Mouse (Mus musculus): ENCODE results near the gene Npas3. TPM values are rescaled to one million over a fixed set of nuclear protein-coding genes. Genes with fewer than 3 reads are reported as not detected.

Gene Npas3
- polyA plus RNA-seq, 1 experiment from 2014 or later: 0.61 TPM

DNA sequence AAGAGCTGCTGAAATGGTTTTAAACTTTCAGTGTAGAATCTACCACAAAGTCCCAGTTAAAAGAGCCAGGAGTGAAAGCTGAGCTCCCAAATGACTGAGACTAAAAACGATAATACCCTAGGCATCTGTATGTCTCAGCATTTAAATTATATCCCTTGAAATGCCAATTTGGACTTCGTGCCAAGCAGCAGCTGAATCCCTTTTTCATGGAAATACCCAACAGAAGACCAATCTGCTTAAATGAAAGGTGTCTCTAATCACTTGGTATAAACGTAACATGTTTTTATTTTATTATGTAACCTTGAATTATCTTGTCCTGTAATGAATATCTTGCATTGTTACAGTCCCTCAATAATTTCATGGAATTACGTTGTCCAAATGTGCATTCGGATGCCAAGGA is 799.6 kb downstream of the Npas3 start:
- no peaks in the 10 kb centered on the region for H3K4me1 ChIP-seq (replicated peaks; ENCODE audit: control insufficient read depth, insufficient read depth)
- H3K27ac ChIP-seq (replicated peaks): no peak overlapping the region
- DNase-seq (ENCODE audit: low spot score): no peak
- TF ChIP-seq CTCF (IDR thresholded peaks at IDR 0.05; ENCODE audit: low read depth): no peak
- TF ChIP-seq EP300 (optimal IDR thresholded peaks at IDR 0.05): no peak
- no peaks in the 10 kb centered on the region for H3K27me3 ChIP-seq (ENCODE audit: control insufficient read depth, insufficient read depth, low read length)
- H3K9ac ChIP-seq (ENCODE audit: low read length): no peak overlapping the region
- 80% methylated on average over 5 of the region's 5 CpGs for WGBS
- ATAC-seq (ENCODE audit: low FRiP score, low TSS enrichment): no peak
- H3K4me3 ChIP-seq (ENCODE audit: low read depth, low read length): no peak overlapping the region
- H3K4me2 ChIP-seq (replicated peaks; ENCODE audit: low read depth): no peak overlapping the region
- no peaks in the 10 kb centered on the region for H3K9me3 ChIP-seq (ENCODE audit: control insufficient read depth, low read length)
- H3K36me3 ChIP-seq (ENCODE audit: control insufficient read depth, insufficient read depth, low read length): no peaks in the 10 kb centered on the region

DNA sequence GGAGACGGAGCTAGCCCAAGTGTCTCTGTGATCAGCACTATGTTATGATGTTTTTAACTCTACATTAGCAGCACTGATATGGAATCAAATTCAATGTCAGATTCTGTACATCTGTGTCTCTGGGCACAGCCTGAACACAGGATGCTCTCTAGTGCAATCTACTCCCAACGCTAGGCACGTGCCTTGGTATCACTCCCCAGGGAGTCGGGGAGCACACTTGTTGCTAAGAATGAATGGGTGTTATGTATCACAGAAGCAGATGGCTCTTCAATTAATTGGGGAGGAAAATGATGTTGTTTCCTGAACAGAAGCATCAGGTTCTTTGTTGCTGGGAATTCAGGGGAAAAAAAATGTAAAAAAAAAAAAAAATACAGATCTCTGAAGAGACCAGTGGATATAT is 801.4 kb downstream of the Npas3 start:
- Histone ChIP-seq H3K9ac (ENCODE audit: low read length) (no peak overlapping the region), H3K27ac (replicated peaks) (no peak overlapping the region), H3K4me2 (replicated peaks; ENCODE audit: low read depth) (no peak overlapping the region), H3K36me3 (ENCODE audit: control insufficient read depth, insufficient read depth, low read length) (no peaks in the 10 kb centered on the region), H3K4me1 (replicated peaks; ENCODE audit: control insufficient read depth, insufficient read depth) (no peaks in the 10 kb centered on the region), H3K27me3 (ENCODE audit: control insufficient read depth, insufficient read depth, low read length) (no peaks in the 10 kb centered on the region), H3K4me3 (ENCODE audit: low read depth, low read length) (no peak overlapping the region), H3K9me3 (ENCODE audit: control insufficient read depth, low read length) (no peaks in the 10 kb centered on the region)
- WGBS: 89% methylated on average over 4 of the region's 4 CpGs
- TF ChIP-seq CTCF (IDR thresholded peaks at IDR 0.05; ENCODE audit: low read depth): no peak
- TF ChIP-seq EP300 (optimal IDR thresholded peaks at IDR 0.05): no peak
- ATAC-seq (ENCODE audit: low FRiP score, low TSS enrichment): no peak
- no peak for DNase-seq (ENCODE audit: low spot score)

DNA sequence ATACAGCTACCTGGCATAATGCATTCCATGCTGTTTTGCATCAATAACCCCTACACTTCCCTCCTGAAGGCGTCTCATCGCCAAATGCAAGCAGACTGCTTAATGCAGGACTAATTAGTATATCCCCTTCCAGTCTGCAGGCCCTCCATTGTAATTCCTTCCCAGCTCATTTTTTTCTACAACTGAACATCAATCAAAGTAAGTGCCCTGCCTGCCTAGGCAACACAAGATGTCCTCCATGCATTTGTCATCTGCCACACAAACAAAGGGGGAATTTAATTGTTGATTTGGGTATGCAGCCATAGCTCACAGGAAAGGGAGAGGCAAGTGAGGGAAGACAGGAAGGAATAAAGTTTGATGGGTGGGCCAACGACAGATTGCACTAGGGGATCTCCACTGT is 804.5 kb downstream of the Npas3 start:
- no peak for DNase-seq (ENCODE audit: low spot score)
- H3K36me3 ChIP-seq (ENCODE audit: control insufficient read depth, insufficient read depth, low read length): no peaks in the 10 kb centered on the region
- 63% methylated on average over 3 of the region's 3 CpGs for WGBS
- ATAC-seq (ENCODE audit: low FRiP score, low TSS enrichment): no peak
- no peaks in the 10 kb centered on the region for H3K4me1 ChIP-seq (replicated peaks; ENCODE audit: control insufficient read depth, insufficient read depth)
- H3K4me2 ChIP-seq (replicated peaks; ENCODE audit: low read depth): no peak overlapping the region
- H3K9ac ChIP-seq (ENCODE audit: low read length): no peak overlapping the region
- H3K27ac ChIP-seq (replicated peaks): no peak overlapping the region
- no peaks in the 10 kb centered on the region for H3K27me3 ChIP-seq (ENCODE audit: control insufficient read depth, insufficient read depth, low read length)
- no peak overlapping the region for H3K4me3 ChIP-seq (ENCODE audit: low read depth, low read length)
- H3K9me3 ChIP-seq (ENCODE audit: control insufficient read depth, low read length): no peaks in the 10 kb centered on the region
- no peak for TF ChIP-seq CTCF (IDR thresholded peaks at IDR 0.05; ENCODE audit: low read depth)
- TF ChIP-seq EP300 (optimal IDR thresholded peaks at IDR 0.05): no peak

DNA sequence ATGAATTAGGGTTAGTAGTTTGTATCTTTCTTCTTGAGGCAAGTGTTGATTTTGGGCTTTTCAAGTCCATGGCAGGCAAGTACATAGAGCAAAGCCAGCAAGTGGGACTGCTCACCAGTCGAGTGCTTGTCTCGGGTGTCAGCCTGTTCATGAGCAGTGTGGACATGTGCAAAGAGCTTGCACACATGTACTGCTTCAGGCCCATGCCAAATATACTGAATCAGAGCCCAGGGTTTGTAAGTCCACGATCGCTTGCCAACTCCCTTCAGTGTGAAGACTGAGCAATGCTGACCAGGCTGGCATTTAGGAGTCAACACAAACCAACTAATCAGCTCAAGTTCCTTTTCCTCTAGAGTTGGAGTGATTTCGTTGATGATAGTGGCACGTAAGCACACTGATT is 805.1 kb downstream of the Npas3 start:
- ATAC-seq (ENCODE audit: low FRiP score, low TSS enrichment) (no peak), DNase-seq (ENCODE audit: low spot score) (no peak)
- Histone ChIP-seq H3K36me3 (ENCODE audit: control insufficient read depth, insufficient read depth, low read length) (no peaks in the 10 kb centered on the region), H3K4me2 (replicated peaks; ENCODE audit: low read depth) (no peak overlapping the region), H3K27ac (replicated peaks) (no peak overlapping the region), H3K9me3 (ENCODE audit: control insufficient read depth, low read length) (no peaks in the 10 kb centered on the region), H3K9ac (ENCODE audit: low read length) (no peak overlapping the region), H3K4me3 (ENCODE audit: low read depth, low read length) (no peak overlapping the region), H3K4me1 (replicated peaks; ENCODE audit: control insufficient read depth, insufficient read depth) (no peaks in the 10 kb centered on the region), H3K27me3 (ENCODE audit: control insufficient read depth, insufficient read depth, low read length) (no peaks in the 10 kb centered on the region)
- WGBS: 90% methylated on average over 6 of the region's 6 CpGs
- TF ChIP-seq EP300 (optimal IDR thresholded peaks at IDR 0.05) (no peak), CTCF (IDR thresholded peaks at IDR 0.05; ENCODE audit: low read depth) (no peak)

DNA sequence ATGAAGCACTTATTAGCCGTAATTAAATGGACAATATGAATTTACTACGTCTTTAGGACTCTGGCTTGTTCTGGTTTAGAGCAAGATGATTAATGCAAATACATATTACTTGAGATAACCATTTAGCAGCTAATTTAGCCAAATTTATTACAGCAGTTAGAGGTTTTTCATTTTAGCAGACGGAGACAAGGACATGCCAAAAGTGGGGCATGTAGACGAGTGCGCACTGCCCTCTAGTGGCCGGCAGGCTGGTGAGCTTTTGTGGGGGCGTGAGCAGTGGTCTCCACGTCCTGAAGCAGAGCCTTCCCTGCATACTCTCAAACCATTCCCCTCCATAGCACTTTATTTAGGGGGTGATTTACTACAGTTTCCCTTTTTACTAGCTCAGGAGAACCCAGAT is 812.3 kb downstream of the Npas3 start:
- Histone ChIP-seq H3K36me3 (ENCODE audit: control insufficient read depth, insufficient read depth, low read length) (no peaks in the 10 kb centered on the region), H3K4me3 (ENCODE audit: low read depth, low read length) (no peak overlapping the region), H3K27me3 (ENCODE audit: control insufficient read depth, insufficient read depth, low read length) (no peaks in the 10 kb centered on the region), H3K4me1 (replicated peaks; ENCODE audit: control insufficient read depth, insufficient read depth) (no peaks in the 10 kb centered on the region), H3K4me2 (replicated peaks; ENCODE audit: low read depth) (no peak overlapping the region), H3K9ac (ENCODE audit: low read length) (no peak overlapping the region), H3K9me3 (ENCODE audit: control insufficient read depth, low read length) (no peaks in the 10 kb centered on the region), H3K27ac (replicated peaks) (no peak overlapping the region)
- TF ChIP-seq EP300 (optimal IDR thresholded peaks at IDR 0.05) (no peak), CTCF (IDR thresholded peaks at IDR 0.05; ENCODE audit: low read depth) (peak; percentile 97)
- 14% methylated on average over 8 of the region's 8 CpGs for WGBS
- DNase-seq (ENCODE audit: low spot score) (peak; percentile 72), ATAC-seq (ENCODE audit: low FRiP score, low TSS enrichment) (no peak)

DNA sequence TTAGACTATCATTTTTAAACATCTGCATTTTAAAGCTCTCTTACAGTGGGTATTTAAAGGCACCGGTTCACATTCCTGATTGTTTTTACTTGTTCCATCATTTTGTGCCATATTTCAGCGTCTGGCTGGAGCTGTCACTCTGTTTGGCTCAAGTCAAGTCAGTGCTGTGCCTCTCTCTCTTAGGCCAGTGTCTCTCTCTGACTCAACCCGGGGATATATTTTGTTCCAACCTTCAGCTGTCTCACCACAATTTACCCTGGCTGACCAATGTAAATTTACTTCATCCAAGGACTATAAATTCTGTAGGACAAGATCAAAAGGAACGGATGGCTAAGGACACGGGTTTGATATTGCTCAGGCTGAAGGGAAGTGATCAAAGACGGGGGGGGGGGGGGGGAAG is 812.7 kb downstream of the Npas3 start:
- WGBS: 48% methylated on average over 6 of the region's 6 CpGs
- no peaks in the 10 kb centered on the region for H3K27me3 ChIP-seq (ENCODE audit: control insufficient read depth, insufficient read depth, low read length)
- DNase-seq (ENCODE audit: low spot score) (no peak), ATAC-seq (ENCODE audit: low FRiP score, low TSS enrichment) (no peak)
- no peak for TF ChIP-seq CTCF (IDR thresholded peaks at IDR 0.05; ENCODE audit: low read depth)
- TF ChIP-seq EP300 (optimal IDR thresholded peaks at IDR 0.05): no peak
- H3K4me1 ChIP-seq (replicated peaks; ENCODE audit: control insufficient read depth, insufficient read depth): no peaks in the 10 kb centered on the region
- H3K27ac ChIP-seq (replicated peaks): no peak overlapping the region
- no peaks in the 10 kb centered on the region for H3K9me3 ChIP-seq (ENCODE audit: control insufficient read depth, low read length)
- no peak overlapping the region for H3K4me3 ChIP-seq (ENCODE audit: low read depth, low read length)
- H3K36me3 ChIP-seq (ENCODE audit: control insufficient read depth, insufficient read depth, low read length): no peaks in the 10 kb centered on the region
- no peak overlapping the region for H3K4me2 ChIP-seq (replicated peaks; ENCODE audit: low read depth)
- H3K9ac ChIP-seq (ENCODE audit: low read length): no peak overlapping the region

Measured in stomach, postnatal 0 days (tissue).